Mouse (Mus musculus) CH12.LX (cell line): ENCODE measurements around the gene Gm20422.

Source experiments
- CTCF ChIP-seq, 2 experiments: IDR thresholded peaks in 1 of 2; conservative IDR thresholded peaks in 1 of 2; 2 replicates each; pipeline ENCODE4 v1.5.1; 2011 to 2012; ENCODE audit warnings: low read depth in 2 of 2, low read length in 2 of 2, improper control_type of control experiment in 1 of 2, inconsistent platforms in 1 of 2, mild to moderate bottlenecking in 1 of 2, moderate library complexity in 1 of 2
- E2F4 ChIP-seq: IDR thresholded peaks from 2 replicates; pipeline ENCODE4 v1.6.1; 2011; ENCODE audit warnings: low read depth, low read length, improper control_type of control experiment; ENCODE audit not compliant: insufficient replicate concordance
- EP300 ChIP-seq: IDR thresholded peaks from 2 replicates; pipeline ENCODE4 v1.6.1; 2011; ENCODE audit warnings: low read length, improper control_type of control experiment
- ETS1 ChIP-seq: conservative IDR thresholded peaks from 2 replicates; pipeline ENCODE4 v1.6.1; 2012; ENCODE audit warnings: low read depth, mild to moderate bottlenecking, inconsistent platforms, low read length, improper control_type of control experiment, moderate library complexity
- GABPA ChIP-seq: IDR thresholded peaks from 2 replicates; pipeline ENCODE4 v1.6.1; 2012; ENCODE audit warnings: low read depth, low read length, improper control_type of control experiment, inconsistent platforms; ENCODE audit not compliant: insufficient replicate concordance
- HCFC1 ChIP-seq: IDR thresholded peaks from 2 replicates; pipeline ENCODE4 v1.6.1; 2012; ENCODE audit warnings: low read depth, mild to moderate bottlenecking, inconsistent platforms, low read length, improper control_type of control experiment
- JUND ChIP-seq: conservative IDR thresholded peaks from 2 replicates; pipeline ENCODE4 v1.6.1; 2011; ENCODE audit warnings: low read depth, low read length, improper control_type of control experiment
- MEF2A ChIP-seq: IDR thresholded peaks from 2 replicates; pipeline ENCODE4 v1.6.1; 2014; ENCODE audit warnings: low read depth, mild to moderate bottlenecking, inconsistent platforms, low read length, improper control_type of control experiment, borderline replicate concordance
- MXI1 ChIP-seq: IDR thresholded peaks from 2 replicates; pipeline ENCODE4 v1.6.1; 2011; ENCODE audit warnings: mild to moderate bottlenecking, low read depth, low read length, improper control_type of control experiment
- POLR2A ChIP-seq: IDR thresholded peaks from 2 replicates; pipeline ENCODE4 v1.6.1; 2011; ENCODE audit warnings: low read depth, mild to moderate bottlenecking, improper control_type of control experiment, low read length
- TBP ChIP-seq: conservative IDR thresholded peaks from 2 replicates; pipeline ENCODE4 v1.6.1; 2011; ENCODE audit warnings: low read depth, low read length, improper control_type of control experiment
- ZNF384 ChIP-seq: IDR thresholded peaks from 2 replicates; pipeline ENCODE4 v1.6.1; 2012; ENCODE audit warnings: low read depth, low read length, improper control_type of control experiment, inconsistent platforms

DNA sequence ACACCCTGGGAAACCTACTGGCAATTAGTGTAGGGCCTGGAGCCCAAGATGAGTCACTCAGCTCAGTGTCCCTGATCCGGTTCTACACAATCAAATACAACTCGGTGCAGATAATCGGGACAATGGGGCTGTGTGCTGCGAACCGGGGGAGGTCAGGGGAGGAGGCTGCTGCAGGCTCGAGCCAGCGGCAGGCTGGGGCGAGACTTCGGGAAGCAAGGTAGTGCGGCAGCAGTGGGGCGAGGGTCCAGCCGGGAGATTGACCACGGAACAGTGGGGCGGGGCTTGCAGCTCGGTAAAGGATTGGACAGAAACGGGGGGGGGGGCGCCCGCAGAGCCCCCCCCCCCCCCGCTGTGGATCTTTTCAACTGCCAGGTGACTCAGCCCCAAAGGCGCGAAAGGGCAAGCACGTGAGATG, 47.3 kb upstream of the Gm20422 start:
- TF ChIP-seq GABPA (no peak), JUND (no peak), ZNF384 (no peak), CTCF (conservative IDR thresholded peaks at IDR 0.05 in 1 of 2, IDR thresholded peaks at IDR 0.05 in 1 of 2; ENCODE audit: low read depth in 2 of 2, low read length in 2 of 2) (no peak), HCFC1 (no peak), POLR2A (peak; percentile 46; the same call in 1 of the 2 replicates), MXI1 (no peak), EP300 (no peak), ETS1 (no peak), E2F4 (no peak), MEF2A (no peak), TBP (no peak)
